Mouse (Mus musculus) spleen, adult 2 months (tissue): ENCODE results near the gene A730009L09Rik.

Experiments
- CTCF ChIP-seq: fragments of 200-500 bp; IDR thresholded peaks from 2 replicates; pipeline ENCODE4 v1.5.1; 2011; ENCODE audit warnings: mild to moderate bottlenecking, inconsistent platforms; ENCODE audit not compliant: insufficient read depth, insufficient read length, insufficient replicate concordance; ENCODE audit errors: extremely low read depth
- POLR2A ChIP-seq: fragments of 200-500 bp; IDR thresholded peaks from 2 replicates; pipeline ENCODE4 v1.6.1; 2011; ENCODE audit warnings: low read depth, low read length, inconsistent platforms

- no peak for TF ChIP-seq POLR2A
- no peak for TF ChIP-seq CTCF
Observed at GRCm38 (mm10) chr16:84523061-84523460, 8.1 kb downstream of the A730009L09Rik start.
